Mouse (Mus musculus) bone marrow, adult 2 months (tissue): ENCODE data around the gene Sub1. TPM values are rescaled to one million over a fixed set of nuclear protein-coding genes. Genes with fewer than 3 reads are reported as not detected.

Experiments used
- H3K27ac ChIP-seq: fragments of 200-500 bp; 2 replicates; pipeline ENCODE4 v1.5.1; 2012; ENCODE audit warnings: low read depth, mild to moderate bottlenecking, control low read depth, inconsistent platforms, low read length; ENCODE audit not compliant: control insufficient read depth, poor library complexity, insufficient read depth
- H3K4me1 ChIP-seq: fragments of 200-500 bp; 2 replicates; pipeline ENCODE4 v1.6.1; 2011; ENCODE audit warnings: low read length; ENCODE audit not compliant: control insufficient read depth, insufficient read depth
- H3K4me3 ChIP-seq: fragments of 200-500 bp; replicated peaks from 2 replicates; pipeline ENCODE3; 2011; ENCODE audit warnings: mild to moderate bottlenecking, low read depth, low read length, control low read depth; ENCODE audit not compliant: control insufficient read depth
- CTCF ChIP-seq: fragments of 200-500 bp; IDR thresholded peaks from 2 replicates; pipeline ENCODE4 v1.5.1; 2011; ENCODE audit warnings: low read length, control low read depth; ENCODE audit not compliant: control insufficient read depth, insufficient read depth
- POLR2A ChIP-seq: fragments of 200-500 bp; IDR thresholded peaks from 2 replicates; pipeline ENCODE4 v1.6.1; 2011; ENCODE audit warnings: low read depth, mild to moderate bottlenecking, control low read depth, low read length, borderline replicate concordance; ENCODE audit not compliant: control insufficient read depth
- WGBS: fragments of 180-500 bp; shearing (Covaris S2); methylation state at CpG from one replicate; pipeline ENCODE4 v1.1.7; 2018; 5-methylcytosine and 5-hydroxymethylcytosine counted together
- polyA plus RNA-seq: library from polyadenylated mRNA; stranded (reverse); fragments of >200 nt; gene quantifications from 2 replicates; pipeline ENCODE4 v1.2.4, GENCODE M21; 2011; ENCODE audit warnings: low replicate concordance; ENCODE audit not compliant: missing spikeins, insufficient read depth, insufficient read length

Gene Sub1
- polyA plus RNA-seq, 1 experiment: 276 TPM

DNA sequence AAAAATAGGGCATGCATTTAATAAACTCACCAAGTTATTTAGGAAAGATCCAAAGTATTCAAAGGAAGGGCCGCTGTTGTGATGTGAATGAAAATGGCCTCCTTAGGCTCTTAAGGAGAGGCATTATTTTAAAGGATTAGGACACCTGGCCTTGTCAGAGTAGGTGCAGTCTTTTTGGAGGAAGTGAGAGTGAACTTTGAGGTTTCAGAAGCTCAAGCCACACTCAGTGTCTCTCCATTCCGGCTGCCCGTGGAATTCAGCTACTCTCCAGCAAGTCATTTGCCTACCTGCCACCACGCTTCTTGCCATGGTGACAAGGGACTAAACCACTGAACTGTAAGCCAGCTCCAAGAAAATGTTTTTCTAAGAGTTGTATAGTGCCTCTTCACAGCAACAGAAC is 8.2 kb downstream of the Sub1 start:
- TF ChIP-seq POLR2A (no peak), CTCF (no peak)
- H3K4me1 ChIP-seq: no peaks in the 10 kb centered on the region; the same call in 1 of the 2 replicates
- H3K4me3 ChIP-seq: no peak overlapping the region
- WGBS: 77% methylated on average over 4 of the region's 4 CpGs
- H3K27ac ChIP-seq: no peak overlapping the region

DNA sequence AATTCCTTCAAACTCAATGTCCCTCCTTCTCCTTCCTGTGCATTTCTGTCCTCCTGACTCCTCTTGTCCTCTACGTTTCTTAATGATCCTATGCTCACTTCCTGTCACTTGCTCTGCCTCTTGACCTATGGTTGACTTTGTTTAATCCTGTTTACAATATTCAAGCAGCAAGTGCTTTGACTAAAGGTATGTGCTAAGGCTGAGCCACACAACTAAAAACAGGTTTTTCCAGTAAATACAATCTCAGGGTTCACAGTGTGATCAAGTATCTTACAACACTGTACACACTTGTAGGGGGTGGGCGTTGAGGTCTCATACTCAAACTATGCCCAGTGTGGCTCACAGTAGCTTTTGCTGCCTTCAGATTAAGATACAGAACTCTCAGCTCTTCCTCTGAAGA is 8.9 kb downstream of the Sub1 start:
- TF ChIP-seq POLR2A (no peak), CTCF (no peak)
- 73% methylated on average over 2 of the region's 2 CpGs for WGBS
- Histone ChIP-seq H3K4me1 (no peaks in the 10 kb centered on the region; the same call in 1 of the 2 replicates), H3K27ac (no peak overlapping the region), H3K4me3 (no peak overlapping the region)

DNA sequence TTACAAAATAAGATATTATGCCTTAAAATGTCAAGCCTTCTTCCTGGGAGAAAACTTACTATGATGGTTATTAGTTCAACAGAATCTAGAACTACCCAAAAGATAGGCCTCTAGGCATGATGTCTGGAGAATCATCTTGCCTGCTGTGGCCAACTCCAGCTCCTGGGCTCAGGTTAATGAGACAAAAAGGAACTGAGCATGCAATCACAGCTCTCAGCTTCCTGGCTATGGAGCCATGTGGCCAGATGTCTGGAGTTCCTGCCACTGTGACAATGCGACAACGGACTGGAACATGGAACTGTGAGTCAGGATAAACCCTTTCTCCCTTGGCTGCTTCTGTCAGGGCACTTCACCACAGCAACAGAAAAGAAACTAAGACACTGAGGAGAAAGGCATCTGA is 14.8 kb downstream of the Sub1 start:
- no peaks in the 10 kb centered on the region for H3K4me1 ChIP-seq
- no peak overlapping the region for H3K4me3 ChIP-seq
- WGBS: 82% methylated on average over 2 of the region's 2 CpGs
- no peak overlapping the region for H3K27ac ChIP-seq
- TF ChIP-seq POLR2A (no peak), CTCF (no peak)

DNA sequence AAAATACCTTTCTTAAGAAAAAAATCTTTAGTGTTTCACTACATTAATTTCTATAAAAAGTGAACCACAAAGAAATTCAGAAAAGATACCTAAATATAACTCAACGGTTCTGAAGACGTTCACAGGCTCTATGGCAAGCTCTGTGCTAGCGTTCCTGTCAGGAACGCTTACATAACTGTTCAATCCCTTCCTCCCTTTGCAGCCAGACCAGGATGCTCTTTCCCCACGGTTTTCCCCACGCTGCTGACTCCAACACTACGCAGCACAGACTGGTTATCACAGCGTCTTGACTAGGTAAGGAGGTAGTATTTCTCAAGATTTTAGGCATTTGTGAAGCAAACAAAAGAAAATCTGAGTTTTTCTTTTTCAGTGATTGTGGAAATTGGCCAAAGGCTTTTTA is 15.3 kb downstream of the Sub1 start:
- WGBS: 90% methylated on average over 8 of the region's 8 CpGs
- no peaks in the 10 kb centered on the region for H3K4me1 ChIP-seq
- H3K27ac ChIP-seq: no peak overlapping the region
- H3K4me3 ChIP-seq: no peak overlapping the region
- TF ChIP-seq POLR2A: no peak
- no peak for TF ChIP-seq CTCF

DNA sequence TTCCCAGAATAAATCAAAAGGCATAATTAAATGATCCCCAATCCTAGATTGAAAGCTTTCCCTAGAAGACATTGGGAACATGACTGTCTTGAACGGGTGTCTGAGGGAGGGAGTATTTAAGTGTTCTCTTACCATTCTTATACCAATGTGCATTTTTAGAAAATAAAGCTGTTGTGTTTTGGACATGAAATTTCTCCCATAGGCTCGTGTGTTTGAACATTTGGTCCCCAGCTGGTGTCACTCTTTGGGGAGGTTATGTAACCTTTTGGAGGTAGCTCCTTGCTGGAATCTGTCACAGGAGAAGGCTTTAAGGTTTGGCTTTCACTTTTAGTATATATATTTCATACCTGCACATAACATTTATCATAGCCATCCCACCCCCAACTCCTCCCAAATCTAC is 18.6 kb downstream of the Sub1 start:
- WGBS: 77% methylated on average over 2 of the region's 2 CpGs
- no peaks in the 10 kb centered on the region for H3K4me1 ChIP-seq
- TF ChIP-seq CTCF: no peak
- no peak for TF ChIP-seq POLR2A
- no peak overlapping the region for H3K4me3 ChIP-seq
- no peak overlapping the region for H3K27ac ChIP-seq

DNA sequence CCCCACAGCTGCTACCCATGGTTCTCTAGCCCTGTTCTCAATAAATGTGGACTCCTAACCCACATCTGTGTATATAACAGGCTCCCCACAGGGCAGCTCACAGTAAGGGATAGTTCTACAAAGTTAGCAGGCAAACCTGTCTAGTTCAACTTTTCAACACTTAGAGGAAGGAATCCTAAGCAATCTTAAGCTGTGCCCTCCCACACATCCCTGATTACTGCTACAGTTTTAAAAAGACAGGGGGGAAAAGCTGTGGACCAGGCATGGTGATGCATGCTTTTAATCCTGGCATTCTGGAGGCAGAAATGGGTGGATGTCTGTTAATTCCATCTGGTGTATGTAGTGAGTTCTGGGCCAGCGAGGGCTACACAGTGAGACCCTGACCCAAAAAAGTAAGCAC is 19.7 kb downstream of the Sub1 start:
- WGBS: 71% methylated on average over 1 of the region's 1 CpGs
- H3K4me1 ChIP-seq: no peaks in the 10 kb centered on the region
- H3K4me3 ChIP-seq: no peak overlapping the region
- no peak overlapping the region for H3K27ac ChIP-seq
- TF ChIP-seq CTCF (no peak), POLR2A (no peak)

DNA sequence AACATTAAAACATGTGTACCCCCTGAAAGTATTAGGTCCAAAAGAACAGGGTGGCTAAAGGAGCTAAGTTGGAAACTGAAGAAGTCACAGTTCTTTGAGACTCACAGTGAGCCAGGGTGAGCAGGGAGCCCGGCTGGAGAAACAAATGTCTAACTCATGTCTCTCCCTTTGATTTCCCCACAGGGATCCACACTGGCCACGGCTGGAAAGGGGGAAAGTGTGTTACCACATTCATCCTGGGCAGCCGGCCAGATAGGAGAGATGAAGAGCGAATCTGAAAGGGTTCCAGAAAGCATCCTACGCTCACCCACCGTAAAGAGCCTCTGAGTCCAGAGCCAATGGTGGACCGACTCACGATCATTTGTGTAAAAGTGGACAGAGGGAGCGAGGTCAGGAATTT is 20.9 kb downstream of the Sub1 start:
- WGBS: 84% methylated on average over 9 of the region's 9 CpGs
- TF ChIP-seq POLR2A (no peak), CTCF (no peak)
- H3K4me3 ChIP-seq: no peak overlapping the region
- H3K27ac ChIP-seq: no peak overlapping the region
- H3K4me1 ChIP-seq: no peaks in the 10 kb centered on the region

DNA sequence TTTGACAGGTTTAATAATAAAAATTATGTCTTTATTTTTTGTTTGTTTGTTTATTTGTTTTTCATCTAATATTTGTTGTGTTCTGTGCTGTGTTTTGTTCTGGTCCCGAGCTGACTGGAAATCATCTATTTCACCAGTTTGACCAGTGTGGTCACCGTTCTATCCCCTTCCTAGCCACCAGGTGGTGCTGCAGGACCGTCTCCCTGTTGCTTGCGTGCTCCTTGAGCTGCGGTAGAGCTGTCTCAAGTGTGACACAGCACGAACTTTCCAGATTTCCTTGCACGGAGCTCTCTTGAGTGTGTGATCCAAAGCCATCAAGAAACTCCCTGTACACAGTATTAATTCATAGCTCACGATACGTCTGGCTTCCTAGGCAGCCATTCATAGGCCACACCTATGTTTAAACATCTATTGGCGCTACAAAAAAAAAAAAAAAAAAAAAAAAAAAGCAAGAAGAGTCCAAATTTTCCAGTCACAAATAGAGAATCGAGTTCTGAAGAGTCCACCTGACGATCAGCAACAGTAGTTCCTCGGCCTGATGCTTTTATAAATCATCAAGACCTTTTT is 24.8 kb downstream of the Sub1 start:
- Histone ChIP-seq H3K27ac (no peak overlapping the region), H3K4me3 (no peak overlapping the region), H3K4me1 (no peaks in the 10 kb centered on the region)
- WGBS: 9% methylated on average over 13 of the region's 13 CpGs
- peak; percentile 100 for TF ChIP-seq CTCF
- TF ChIP-seq POLR2A: no peak

DNA sequence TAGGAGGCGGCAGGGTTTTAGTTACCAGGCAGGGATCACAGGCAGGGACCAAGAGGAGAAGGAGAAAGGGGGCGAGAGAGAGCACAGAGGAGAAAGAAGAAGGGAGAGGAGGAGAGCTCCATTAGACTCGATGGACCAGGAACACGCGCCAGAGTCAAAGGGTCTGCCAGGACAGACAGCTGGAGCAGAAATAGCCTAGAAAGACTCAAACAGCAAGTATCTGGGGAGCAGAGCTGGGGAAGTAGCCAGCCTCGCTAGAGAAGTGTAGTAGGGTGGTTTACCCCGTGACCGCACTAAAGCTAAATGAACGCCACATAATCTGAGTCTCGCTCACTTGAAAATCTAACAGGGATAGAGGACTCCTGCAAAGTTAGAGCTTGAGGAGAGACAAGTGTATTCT is 26.2 kb downstream of the Sub1 start:
- H3K4me1 ChIP-seq: no peaks in the 10 kb centered on the region
- H3K4me3 ChIP-seq: no peak overlapping the region
- TF ChIP-seq CTCF (no peak), POLR2A (no peak)
- no peak overlapping the region for H3K27ac ChIP-seq
- 83% methylated on average over 10 of the region's 10 CpGs for WGBS
